Mouse (Mus musculus): ENCODE data around the gene Prss1.

GRCm38 (mm10) chr6:41499374-41499773 lies 40.6 kb downstream of the Prss1 start:
- no peak for TF ChIP-seq POLR2A (IDR thresholded peaks at IDR 0.05; ENCODE audit: borderline replicate concordance, control insufficient read depth, low read depth, low read length)
- TF ChIP-seq CTCF (IDR thresholded peaks at IDR 0.05; ENCODE audit: control insufficient read depth, insufficient read depth, low read length): no peak
